Mouse (Mus musculus) lung, adult 2 months (tissue): ENCODE results near the gene Agl. TPM values are rescaled to one million over a fixed set of nuclear protein-coding genes. Genes with fewer than 3 reads are reported as not detected.

Source experiments
- DNase-seq: peaks from one replicate; pipeline ENCODE4 v3.0.0; 2022
- H3K4me1 ChIP-seq: fragments of 200-500 bp; 2 replicates; pipeline ENCODE4 v1.6.1; 2011; ENCODE audit warnings: low read length; ENCODE audit not compliant: control insufficient read depth, insufficient read depth
- H3K4me3 ChIP-seq: fragments of 200-500 bp; replicated peaks from 2 replicates; pipeline ENCODE3; 2011; ENCODE audit warnings: low read depth, mild to moderate bottlenecking, control low read depth, low read length; ENCODE audit errors: extremely low read depth
- CTCF ChIP-seq: fragments of 200-500 bp; IDR thresholded peaks from 2 replicates; pipeline ENCODE4 v1.5.1; 2011; ENCODE audit warnings: mild to moderate bottlenecking, low read length, control low read depth; ENCODE audit not compliant: insufficient read depth
- POLR2A ChIP-seq: fragments of 200-500 bp; IDR thresholded peaks from 2 replicates; pipeline ENCODE4 v1.6.1; 2011; ENCODE audit warnings: low read depth, mild to moderate bottlenecking, control low read depth, low read length, borderline replicate concordance; ENCODE audit errors: extremely low read depth
- WGBS: fragments of 180-500 bp; shearing (Covaris S2); methylation state at CpG from one replicate; pipeline ENCODE4 v1.1.7; 2018; 5-methylcytosine and 5-hydroxymethylcytosine counted together
- polyA plus RNA-seq: library from polyadenylated mRNA; depleted of rRNA; stranded (reverse); fragments of >200 nt; gene quantifications from 2 replicates; pipeline ENCODE4 v1.2.3, GENCODE M21; 2012; rRNA removed

The Agl gene
- polyA plus RNA-seq, 1 experiment: 9.2 TPM

GRCm38 (mm10) chr3:116705637-116706204 is 102.2 kb downstream of the Agl start:
- TF ChIP-seq CTCF (no peak), POLR2A (no peak)
- Histone ChIP-seq H3K4me1 (no peaks in the 10 kb centered on the region; the same call in 1 of the 2 replicates), H3K4me3 (no peak overlapping the region)
- 98% methylated on average over 1 of the region's 1 CpGs for WGBS
- DNase-seq: no peak

- TF ChIP-seq CTCF (no peak), POLR2A (no peak)
- H3K4me3 ChIP-seq: no peak overlapping the region
- WGBS: 93% methylated on average over 5 of the region's 5 CpGs
- H3K4me1 ChIP-seq: no peaks in the 10 kb centered on the region
- DNase-seq: no peak
Measured at GRCm38 (mm10) chr3:116703835-116704234, 104.1 kb downstream of the Agl start.

- DNase-seq: no peak
- Histone ChIP-seq H3K4me3 (no peak overlapping the region), H3K4me1 (no peaks in the 10 kb centered on the region)
- WGBS: 83% methylated on average over 1 of the region's 1 CpGs
- TF ChIP-seq CTCF (no peak), POLR2A (no peak)
Measured at GRCm38 (mm10) chr3:116702647-116703272, 105.2 kb downstream of the Agl start.

- no peak for DNase-seq
- Histone ChIP-seq H3K4me1 (no peaks in the 10 kb centered on the region), H3K4me3 (no peak overlapping the region)
- TF ChIP-seq CTCF: no peak
- 93% methylated on average over 4 of the region's 4 CpGs for WGBS
Measured at GRCm38 (mm10) chr3:116701601-116702000, 106.4 kb downstream of the Agl start.

GRCm38 (mm10) chr3:116698786-116699185 is 109.2 kb downstream of the Agl start:
- 54% methylated on average over 2 of the region's 2 CpGs for WGBS
- TF ChIP-seq POLR2A (no peak), CTCF (no peak)
- no peak overlapping the region for H3K4me3 ChIP-seq
- DNase-seq: no peak
- no peaks in the 10 kb centered on the region for H3K4me1 ChIP-seq

- no peak for TF ChIP-seq CTCF
- TF ChIP-seq POLR2A: no peak
- WGBS: 89% methylated on average over 2 of the region's 2 CpGs
- H3K4me3 ChIP-seq: no peak overlapping the region
- H3K4me1 ChIP-seq: no peaks in the 10 kb centered on the region
- DNase-seq: no peak
Measured at GRCm38 (mm10) chr3:116695666-116695985, 112.3 kb downstream of the Agl start.

GRCm38 (mm10) chr3:116694955-116695665 is 112.9 kb downstream of the Agl start:
- DNase-seq: no peak
- H3K4me1 ChIP-seq: no peaks in the 10 kb centered on the region
- 84% methylated on average over 8 of the region's 8 CpGs for WGBS
- H3K4me3 ChIP-seq: no peak overlapping the region
- no peak for TF ChIP-seq CTCF
- TF ChIP-seq POLR2A: no peak

- no peak for DNase-seq
- no peak for TF ChIP-seq POLR2A
- TF ChIP-seq CTCF: no peak
- WGBS: 92% methylated on average over 3 of the region's 3 CpGs
Measured at GRCm38 (mm10) chr3:116694312-116694711, 113.7 kb downstream of the Agl start.

More at GRCm38 (mm10) chr3:116694312-116694711, 113.7 kb downstream of the Agl start:
- no peaks in the 10 kb centered on the region for H3K4me1 ChIP-seq
- H3K4me3 ChIP-seq: no peak overlapping the region

Other genes starting within 250 kb of the Agl start
- 0.24 and 1.5 TPM in 2 replicates for gene Lrrc39, start 245.2 kb downstream of the Agl start, polyA plus RNA-seq
- 1.1 and 1.7 TPM in 2 replicates for gene Sass6, start 213.2 kb downstream of the Agl start, polyA plus RNA-seq
- 4.0 and 6.2 TPM in 2 replicates for gene Trmt13, start 193.6 kb downstream of the Agl start, polyA plus RNA-seq
- 20.0 and 27.3 TPM in 2 replicates for gene Mfsd14a, start 145.5 kb downstream of the Agl start, polyA plus RNA-seq
- gene Gm43191, start 126.9 kb downstream of the Agl start, polyA plus RNA-seq: not detected in 2 replicates
- gene Slc35a3, start 95.3 kb downstream of the Agl start, polyA plus RNA-seq: 6.3 and 7.5 TPM in 2 replicates
- gene Frrs1, start 51.3 kb upstream of the Agl start, polyA plus RNA-seq: 12.3 and 23.4 TPM in 2 replicates
- gene 4930455H04Rik, start 160.1 kb upstream of the Agl start, polyA plus RNA-seq: not detected in 2 replicates
- gene Palmd, start 160.8 kb upstream of the Agl start, polyA plus RNA-seq: 5.6 and 10.5 TPM in 2 replicates